Mouse (Mus musculus) liver, embryonic 14.5 days (tissue): Measurements from ENCODE around the gene Hgd. TPM values are rescaled to one million over a fixed set of nuclear protein-coding genes. Genes with fewer than 3 reads are reported as not detected.
A peak's percentile ranks its signal among the peaks of the same experiment; 100 is the strongest.

Experiments
- ATAC-seq: fragments of 200-750 bp; cut with Nextera tagmentation; 2 replicates; pipeline ENCODE4 v1.8.0; 2017; ENCODE audit warnings: moderate number of reproducible peaks, mild to moderate bottlenecking, moderate library complexity; ENCODE audit not compliant: insufficient read depth
- DNase-seq, 3 experiments: peaks; one replicate each; pipeline ENCODE4 v3.0.0-alpha.2; 2012 to 2013; ENCODE audit warnings: low read depth in 3 of 3, low spot score in 3 of 3
- H3K27ac ChIP-seq: fragments of 300-500 bp; sonication (generic); 2 replicates; pipeline ENCODE4 v1.5.1; 2014; ENCODE audit warnings: moderate library complexity, mild to moderate bottlenecking, control low read depth, inconsistent platforms
- H3K27me3 ChIP-seq: fragments of 300-500 bp; sonication (generic); 2 replicates; pipeline ENCODE4 v1.6.1; 2014; ENCODE audit warnings: mild to moderate bottlenecking, low read length, moderate library complexity; ENCODE audit not compliant: control insufficient read depth, insufficient read depth
- H3K36me3 ChIP-seq: fragments of 300-500 bp; sonication (generic); replicated peaks from 2 replicates; pipeline ENCODE4 v1.6.1; 2014; ENCODE audit warnings: low read depth; ENCODE audit not compliant: control insufficient read depth, insufficient read depth
- H3K4me1 ChIP-seq, 2 experiments: fragments of 200-500 bp in 1 of 2; fragments of 300-500 bp in 1 of 2; sonication (generic) in 1 of 2; replicated peaks; 2 replicates each; pipeline ENCODE4 v1.6.1; 2012 to 2014; ENCODE audit warnings: antibody characterized with exemption in 1 of 2, inconsistent platforms in 1 of 2, low read length in 1 of 2; ENCODE audit not compliant: control insufficient read depth in 2 of 2, insufficient read depth in 2 of 2
- H3K4me2 ChIP-seq: fragments of 300-500 bp; sonication (generic); 2 replicates; pipeline ENCODE4 v1.6.1; 2014; ENCODE audit warnings: low read depth, mild to moderate bottlenecking, control low read depth, moderate library complexity
- H3K4me3 ChIP-seq, 2 experiments: fragments of 200-500 bp in 1 of 2; fragments of 300-500 bp in 1 of 2; sonication (generic) in 1 of 2; 2 replicates each; pipeline ENCODE4 v1.5.1; 2012 to 2014; ENCODE audit warnings: low read depth in 2 of 2, low read length in 2 of 2, mild to moderate bottlenecking in 2 of 2, control low read depth in 1 of 2, inconsistent platforms in 1 of 2, moderate library complexity in 1 of 2; ENCODE audit not compliant: insufficient read depth in 1 of 2
- H3K9ac ChIP-seq: fragments of 300-500 bp; sonication (generic); replicated peaks from 2 replicates; pipeline ENCODE4 v1.6.1; 2014; ENCODE audit warnings: mild to moderate bottlenecking, control low read depth, moderate library complexity
- H3K9me3 ChIP-seq: fragments of 300-500 bp; sonication (generic); 2 replicates; pipeline ENCODE4 v1.6.1; 2016; ENCODE audit warnings: low read length, mixed read lengths; ENCODE audit not compliant: control insufficient read depth
- CTCF ChIP-seq: IDR thresholded peaks from 2 replicates; pipeline ENCODE4 v1.5.1; 2016; ENCODE audit warnings: antibody characterized with exemption, low read depth, control low read depth
- EP300 ChIP-seq: IDR thresholded peaks from 2 replicates; pipeline ENCODE4 v1.6.1; 2016; ENCODE audit warnings: antibody characterized with exemption, low read depth
- WGBS: fragments of 180-500 bp; shearing (Covaris S2); extraction: QIAGEN DNeasy Blood & Tissue Kit; methylation state at CpG from one replicate; pipeline ENCODE4 v1.1.7; 2014; ENCODE audit not compliant: insufficient replicate concordance; 5-methylcytosine and 5-hydroxymethylcytosine counted together
- polyA plus RNA-seq, 2 experiments: library from polyadenylated mRNA; depleted of rRNA in 1 of 2; stranded (reverse) in 1 of 2; unstranded in 1 of 2; fragments of >200 nt; fragmentation: Nextera tagmentation in 1 of 2; extraction: Ambion mirVana in 1 of 2; gene quantifications; 2 replicates each; pipeline versions ENCODE4 v1.2.1 to v1.2.3; 2012 to 2014

Hgd gene
- polyA plus RNA-seq, 2 experiments: 20.3 to 32.7 TPM

DNA sequence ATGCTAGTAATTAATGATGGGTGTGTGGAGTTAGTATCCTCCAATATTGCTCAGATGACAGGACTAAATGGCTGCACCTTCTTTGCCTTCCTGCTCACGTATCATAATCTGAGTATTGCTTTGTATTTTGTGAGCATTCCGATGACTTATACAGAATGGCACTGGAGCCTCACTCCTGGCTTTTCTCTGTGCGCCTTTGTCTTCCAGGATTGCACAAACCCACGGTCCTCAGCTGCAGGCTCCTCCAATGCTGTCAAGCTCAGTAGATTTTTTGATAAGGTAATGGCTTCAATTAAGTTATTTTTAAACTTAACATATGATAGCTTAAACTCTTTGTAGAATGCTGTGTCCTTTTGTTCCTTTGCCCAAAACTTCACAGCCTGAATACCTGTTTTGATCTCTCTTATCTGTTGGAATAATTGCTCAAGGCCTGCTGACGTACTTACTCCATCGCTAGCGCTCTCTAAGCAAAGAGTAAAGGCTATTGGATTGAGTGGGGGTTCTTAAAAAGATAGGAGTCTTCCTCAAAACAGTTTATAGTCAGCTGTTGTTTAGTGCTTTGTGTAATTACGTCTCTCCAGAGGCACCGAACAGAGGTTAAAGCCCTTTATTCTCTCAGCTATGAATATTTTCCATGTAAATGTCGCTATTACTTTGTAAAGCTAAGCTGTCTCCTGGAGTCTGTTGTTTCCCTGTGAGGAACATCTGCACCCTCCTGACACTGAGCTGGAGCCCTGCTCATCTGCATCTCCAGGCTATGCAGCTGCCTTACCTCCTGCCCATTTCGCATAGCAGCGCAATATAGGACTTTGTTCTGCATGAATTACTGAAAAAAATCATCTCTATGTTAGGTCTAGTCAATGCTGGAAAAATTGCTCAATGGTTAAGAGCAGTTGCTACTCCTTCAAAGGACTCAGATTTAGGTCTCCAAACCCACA lies 12.6 kb upstream of the Hgd start:
- H3K36me3 ChIP-seq: no peaks in the 10 kb centered on the region; the same call in 1 of the 2 replicates
- H3K27ac ChIP-seq: no peak overlapping the region
- DNase-seq (no peak), ATAC-seq (no peak)
- no peak overlapping the region for H3K9ac ChIP-seq
- WGBS: 80% methylated on average over 12 of the region's 12 CpGs
- TF ChIP-seq EP300 (no peak), CTCF (no peak)
- H3K27me3 ChIP-seq: no peaks in the 10 kb centered on the region
- 0 out of 4 replicates have a peak, but pooled peaks cover 2 to 3% of the 10 kb centered on the region in 2 experiments for H3K4me1 ChIP-seq
- no peak overlapping the region for H3K4me2 ChIP-seq
- no peaks in the 10 kb centered on the region for H3K9me3 ChIP-seq
- no peak overlapping the region for H3K4me3 ChIP-seq

DNA sequence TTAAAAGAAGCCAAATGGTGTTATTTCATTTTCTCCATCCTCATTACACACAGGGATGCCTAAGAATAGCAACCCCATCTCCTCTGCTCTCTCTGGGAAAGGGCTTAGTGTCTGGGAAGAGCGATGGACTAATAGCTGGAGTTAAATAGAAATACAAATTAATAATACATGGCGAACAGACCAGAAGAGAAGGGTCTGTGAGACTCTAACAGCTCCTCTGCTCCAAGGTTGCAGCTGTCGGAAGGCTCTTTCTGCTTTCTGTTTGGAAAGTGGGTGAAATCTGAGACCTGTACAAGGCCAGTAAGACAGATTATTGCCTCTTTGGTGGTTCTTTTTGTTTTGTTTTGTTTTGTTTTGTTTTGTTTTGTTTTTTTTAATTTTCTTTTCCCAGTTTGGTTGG lies 8.4 kb upstream of the Hgd start:
- H3K4me1 ChIP-seq: peaks cover 0 to 3% of the 10 kb centered on the region in 2 experiments; a peak in 1 of 4 replicates
- TF ChIP-seq CTCF (no peak), EP300 (no peak)
- no peak overlapping the region for H3K4me2 ChIP-seq
- WGBS: 72% methylated on average over 3 of the region's 3 CpGs
- ATAC-seq: no peak
- no peak overlapping the region for H3K9ac ChIP-seq
- no peaks in the 10 kb centered on the region for H3K36me3 ChIP-seq
- no peak for DNase-seq
- no peak overlapping the region for H3K4me3 ChIP-seq
- H3K27ac ChIP-seq: no peak overlapping the region
- H3K9me3 ChIP-seq: no peaks in the 10 kb centered on the region
- no peaks in the 10 kb centered on the region for H3K27me3 ChIP-seq

DNA sequence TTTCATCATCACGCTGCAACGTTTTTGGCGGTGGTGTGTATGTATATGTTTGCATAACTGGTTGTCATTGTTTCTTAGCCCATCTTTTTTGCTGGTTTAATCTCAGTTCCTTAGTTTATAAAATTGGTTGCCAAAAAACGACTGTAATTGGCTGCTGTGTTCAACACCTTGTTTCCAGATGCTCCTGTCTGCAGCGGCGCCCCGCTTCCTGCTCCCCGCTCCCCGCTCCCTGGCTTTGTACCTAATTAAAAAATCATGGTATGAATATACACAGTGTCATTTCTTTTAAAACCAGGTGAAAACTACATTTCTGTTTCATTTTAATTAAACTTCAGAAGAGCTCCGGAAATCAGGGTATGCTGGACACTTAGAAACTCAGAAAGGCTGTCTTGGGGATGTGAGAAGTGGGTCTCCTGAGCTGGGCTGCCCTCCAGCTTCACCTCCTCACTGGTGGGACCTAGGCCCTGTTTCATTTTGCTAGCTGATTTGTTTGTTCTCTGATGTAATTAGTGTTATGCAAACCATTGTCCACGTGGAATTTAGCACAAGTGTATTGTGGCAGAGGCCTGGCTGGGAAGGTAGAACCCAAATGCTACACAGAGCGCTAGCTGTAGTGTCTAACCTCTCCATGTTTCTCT lies 7.7 kb upstream of the Hgd start:
- H3K36me3 ChIP-seq: no peaks in the 10 kb centered on the region
- H3K27me3 ChIP-seq: no peaks in the 10 kb centered on the region
- no peak overlapping the region for H3K27ac ChIP-seq
- DNase-seq: no peak
- no peak overlapping the region for H3K9ac ChIP-seq
- TF ChIP-seq CTCF (no peak), EP300 (no peak)
- ATAC-seq: no peak
- H3K9me3 ChIP-seq: no peaks in the 10 kb centered on the region
- H3K4me2 ChIP-seq: no peak overlapping the region
- H3K4me3 ChIP-seq: no peak overlapping the region
- WGBS: 86% methylated on average over 12 of the region's 12 CpGs
- peaks cover 0 to 1% of the 10 kb centered on the region in 2 experiments; a peak in 1 of 4 replicates for H3K4me1 ChIP-seq

DNA sequence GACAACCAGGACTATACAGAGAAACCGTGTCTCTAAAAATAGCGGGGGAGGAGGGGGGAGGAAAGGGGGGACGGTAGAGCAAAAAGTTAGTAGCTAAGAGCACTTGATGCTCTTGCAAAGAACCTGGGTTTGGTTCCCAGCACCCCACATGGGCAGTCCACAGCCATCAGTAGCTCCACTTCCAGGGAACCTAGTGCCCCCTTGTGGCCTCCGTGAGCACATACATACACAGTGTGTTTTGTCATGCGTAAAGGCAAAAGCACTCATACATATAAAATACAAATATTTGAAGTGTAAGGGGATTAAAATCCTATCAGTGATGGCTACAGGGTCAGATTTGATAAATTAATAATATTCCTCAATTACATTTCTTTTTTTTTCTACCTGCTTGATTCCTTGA lies 6.9 kb upstream of the Hgd start:
- WGBS: 92% methylated on average over 5 of the region's 5 CpGs
- Histone ChIP-seq H3K27me3 (no peaks in the 10 kb centered on the region), H3K9me3 (no peaks in the 10 kb centered on the region), H3K27ac (no peak overlapping the region), H3K36me3 (no peaks in the 10 kb centered on the region), H3K9ac (no peak overlapping the region), H3K4me2 (no peak overlapping the region), H3K4me3 (no peak overlapping the region), H3K4me1 (no peaks in the 10 kb centered on the region; a peak in 1 of 4 replicates)
- ATAC-seq (no peak), DNase-seq (no peak)
- TF ChIP-seq CTCF (peak; percentile 40), EP300 (no peak)

DNA sequence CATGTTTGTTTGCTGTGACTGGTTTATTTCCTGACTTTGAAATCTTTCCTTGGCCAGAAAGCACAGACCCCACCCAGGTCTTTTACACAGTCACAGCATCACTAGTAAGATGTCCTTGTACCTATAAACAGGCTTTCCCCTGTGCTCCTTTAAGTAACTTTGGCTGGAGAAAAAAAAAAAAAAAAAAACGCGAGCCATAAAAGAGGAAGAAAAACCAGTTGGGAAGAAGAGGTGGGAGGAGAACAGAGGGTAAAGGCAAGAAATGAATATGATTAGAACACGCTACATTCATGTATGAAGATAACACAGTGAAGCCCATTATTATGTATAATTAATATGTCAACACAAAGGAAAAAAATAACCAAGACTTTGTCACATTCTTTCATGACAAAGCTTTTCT lies 4.6 kb upstream of the Hgd start:
- Histone ChIP-seq H3K27me3 (no peaks in the 10 kb centered on the region), H3K9me3 (no peaks in the 10 kb centered on the region), H3K4me3 (no peak overlapping the region), H3K27ac (no peak overlapping the region), H3K36me3 (no peaks in the 10 kb centered on the region), H3K9ac (no peak overlapping the region), H3K4me2 (no peak overlapping the region), H3K4me1 (peaks cover 0 to 7% of the 10 kb centered on the region in 2 experiments; a peak in 1 of 4 replicates)
- ATAC-seq: no peak
- no peak for DNase-seq
- TF ChIP-seq EP300: no peak
- WGBS: 34% methylated on average over 3 of the region's 3 CpGs
